Mouse (Mus musculus) kidney, adult 2 months (tissue): ENCODE results near the gene Rsbn1l.

Experiments
- CTCF ChIP-seq: fragments of 200-500 bp; conservative IDR thresholded peaks from 2 replicates; pipeline ENCODE4 v1.5.1; 2011; ENCODE audit warnings: low read depth, mild to moderate bottlenecking, control low read depth, low read length, moderate library complexity, mixed read lengths; ENCODE audit not compliant: insufficient read depth, insufficient read length
- POLR2A ChIP-seq: fragments of 200-500 bp; IDR thresholded peaks from one replicate; pipeline ENCODE4 v1.6.1; 2011; ENCODE audit warnings: low read depth, low read length, control low read depth

DNA sequence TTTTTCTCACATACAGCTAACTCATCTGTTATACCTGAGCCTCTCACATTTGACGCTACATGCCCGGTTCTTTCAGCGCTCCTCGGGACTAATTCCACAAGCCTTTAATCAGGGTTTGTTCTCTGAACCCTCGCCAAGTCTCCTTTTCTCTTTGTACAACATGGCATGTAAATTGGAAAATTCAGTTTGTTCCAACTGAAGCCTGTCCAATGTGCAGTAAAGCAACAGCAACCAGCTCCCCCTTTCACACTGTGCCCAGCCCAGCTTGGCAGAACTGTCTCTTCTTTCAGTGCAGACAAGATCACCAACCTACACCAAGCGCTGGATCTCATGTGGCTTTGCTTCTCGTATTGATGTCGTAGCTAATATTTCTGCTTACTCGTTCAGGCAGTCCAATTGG, 7.1 kb upstream of the Rsbn1l start:
- TF ChIP-seq CTCF (no peak), POLR2A (no peak)
